Comparison of ENCODE assay signal across 8 mouse cellular contexts in genomic region chr9:21511052-21511451, GRCm38 (mm10). TPM values are rescaled to one million over a fixed set of nuclear protein-coding genes. Genes with fewer than 3 reads are reported as not detected.
DNase-seq lines count a peak whose midpoint lies in the region; ATAC-seq and TF ChIP-seq lines count a peak whose summit lies in the region.

No protein-coding gene starts in this region.

- peak overlapping the region; percentile 97; the same call in 1 of the 2 replicates for H3K27ac ChIP-seq in heart, adult 2 months
- H3K27ac ChIP-seq in CH12.LX (ENCODE audit: insufficient read depth, low read depth): no peak overlapping the region
- peak overlapping the region; percentile 85 for H3K27ac ChIP-seq in forebrain, embryonic 13.5 days
- H3K27ac ChIP-seq in liver, embryonic 14.5 days: peak overlapping the region; percentile 83

- peaks cover 9% of the 10 kb centered on the region for H3K9me3 ChIP-seq in CH12.LX (replicated peaks; ENCODE audit: low read length)
- H3K9me3 ChIP-seq in forebrain, embryonic 13.5 days (replicated peaks): no peaks in the 10 kb centered on the region
- no peaks in the 10 kb centered on the region for H3K9me3 ChIP-seq in liver, embryonic 14.5 days (ENCODE audit: control insufficient read depth, low read length)

- in situ Hi-C loops in CH12.LX (cut with MboI; ENCODE audit: low pct_ligation_motif_present, low pct_unique_long_range_greater_than_20kb, low sequenced_read_pairs): no loop called here

- dilution Hi-C loops in CH12.LX (cut with MboI; ENCODE audit: extremely low pct_ligation_motif_present, extremely low pct_unique_long_range_greater_than_20kb, low sequenced_read_pairs): no loop called here

- no peaks in the 10 kb centered on the region for H3K79me2 ChIP-seq in heart, adult 2 months (replicated peaks; ENCODE audit: control insufficient read depth, insufficient read depth, low read length)
- no peaks in the 10 kb centered on the region for H3K79me2 ChIP-seq in CH12.LX (replicated peaks; ENCODE audit: control insufficient read depth, extremely low read depth, insufficient read depth, poor library complexity, severe bottlenecking)

- ATAC-seq in forebrain, embryonic 13.5 days: no peak
- no peak for ATAC-seq in liver, embryonic 14.5 days (ENCODE audit: insufficient read depth)

- no peak overlapping the region for H3K9ac ChIP-seq in heart, adult 2 months (ENCODE audit: low read depth, low read length)
- H3K9ac ChIP-seq in CH12.LX (ENCODE audit: insufficient read depth, low read depth): peak overlapping the region; percentile 52; the same call in 1 of the 2 replicates
- H3K9ac ChIP-seq in forebrain, embryonic 13.5 days: peak overlapping the region; percentile 81
- peak overlapping the region; percentile 66; the same call in 1 of the 2 replicates for H3K9ac ChIP-seq in liver, embryonic 14.5 days (replicated peaks)

- no peak for TF ChIP-seq CTCF in heart, adult 2 months (IDR thresholded peaks at IDR 0.05)
- TF ChIP-seq CTCF in CH12.LX (conservative IDR thresholded peaks at IDR 0.05 in 1 of 2, IDR thresholded peaks at IDR 0.05 in 1 of 2; ENCODE audit: low read depth in 2 of 2, low read length in 2 of 2): no peak
- TF ChIP-seq CTCF in liver, embryonic 14.5 days (IDR thresholded peaks at IDR 0.05; ENCODE audit: low read depth): no peak

- no peak for DNase-seq in heart, adult 2 months
- no peak for DNase-seq in heart, postnatal 10 days
- DNase-seq in CH12.LX (ENCODE audit: extremely low read depth): no peak
- DNase-seq in liver, embryonic 14.5 days (ENCODE audit: low read depth in 3 of 3, low spot score in 3 of 3): no peak
- no peak for DNase-seq in embryo, embryonic 10 days (ENCODE audit: low spot score)
- no peak for DNase-seq in frontal cortex, postnatal 25 days (ENCODE audit: low spot score in 2 of 2)
- DNase-seq in left cerebral cortex, adult 11 months (ENCODE audit: low spot score): no peak

- intact Hi-C loops in heart, adult 2 months (cut with DNase I): no loop called here
- intact Hi-C loops in heart, postnatal 10 days (cut with DNase I): loop anchor here (2.0 kb wide), 1 partner anchor 34 kb away; no protein-coding TSS in a partner anchor

- no peak overlapping the region for H3K4me3 ChIP-seq in heart, adult 2 months
- peak overlapping the region in 2 of 3 experiments; percentile 61 to 71 for H3K4me3 ChIP-seq in CH12.LX (replicated peaks in 1 of 3; ENCODE audit: low read depth in 2 of 3, low read length in 2 of 3, poor library complexity in 1 of 3)
- H3K4me3 ChIP-seq in forebrain, embryonic 13.5 days: peak overlapping the region; percentile 70
- peak overlapping the region; percentile 61 to 94 for H3K4me3 ChIP-seq in liver, embryonic 14.5 days (ENCODE audit: insufficient read depth in 1 of 2, low read depth in 2 of 2, low read length in 2 of 2)

- H3K4me1 ChIP-seq in heart, adult 2 months (ENCODE audit: control insufficient read depth, insufficient read depth, low read length): peaks cover 3% of the 10 kb centered on the region
- H3K4me1 ChIP-seq in CH12.LX (ENCODE audit: control insufficient read depth in 1 of 2, insufficient read depth in 2 of 2): peaks cover 17 to 48% of the 10 kb centered on the region in 2 experiments
- H3K4me1 ChIP-seq in forebrain, embryonic 13.5 days: peaks cover 16% of the 10 kb centered on the region
- peaks cover 7 to 22% of the 10 kb centered on the region in 2 experiments for H3K4me1 ChIP-seq in liver, embryonic 14.5 days (replicated peaks; ENCODE audit: control insufficient read depth in 2 of 2, insufficient read depth in 2 of 2, low read length in 1 of 2)

- no peak for TF ChIP-seq POLR2A in heart, adult 2 months (IDR thresholded peaks at IDR 0.05; ENCODE audit: insufficient read depth, low read depth, low read length)
- TF ChIP-seq POLR2A in CH12.LX (IDR thresholded peaks at IDR 0.05; ENCODE audit: low read depth, low read length): no peak

- WGBS in heart, adult 2 months: 76% methylated on average over 9 of the region's 9 CpGs
- 78% methylated on average over 9 of the region's 9 CpGs for WGBS in forebrain, embryonic 13.5 days
- 61% methylated on average over 9 of the region's 9 CpGs for WGBS in liver, embryonic 14.5 days (ENCODE audit: insufficient replicate concordance)

- peak overlapping the region; percentile 80 for H3K4me2 ChIP-seq in CH12.LX (ENCODE audit: insufficient read depth, low read depth, poor library complexity, severe bottlenecking)
- peak overlapping the region; percentile 68 for H3K4me2 ChIP-seq in forebrain, embryonic 13.5 days
- peak overlapping the region; percentile 87 for H3K4me2 ChIP-seq in liver, embryonic 14.5 days (ENCODE audit: low read depth)

- no peaks in the 10 kb centered on the region for H3K27me3 ChIP-seq in heart, adult 2 months (ENCODE audit: control insufficient read depth, insufficient read depth, low read length)
- H3K27me3 ChIP-seq in CH12.LX (replicated peaks): no peaks in the 10 kb centered on the region
- no peaks in the 10 kb centered on the region for H3K27me3 ChIP-seq in forebrain, embryonic 13.5 days
- no peaks in the 10 kb centered on the region for H3K27me3 ChIP-seq in liver, embryonic 14.5 days (ENCODE audit: control insufficient read depth, insufficient read depth, low read length)

- no peak for TF ChIP-seq EP300 in heart, adult 2 months (IDR thresholded peaks at IDR 0.05; ENCODE audit: insufficient read depth, low read depth, low read length)
- no peak for TF ChIP-seq EP300 in CH12.LX (IDR thresholded peaks at IDR 0.05; ENCODE audit: low read length)
- TF ChIP-seq EP300 in liver, embryonic 14.5 days (IDR thresholded peaks at IDR 0.05; ENCODE audit: low read depth): no peak

- H3K36me3 ChIP-seq in heart, adult 2 months (ENCODE audit: control insufficient read depth, insufficient read depth, low read length): no peaks in the 10 kb centered on the region
- peaks cover 27 to 32% of the 10 kb centered on the region in 2 experiments for H3K36me3 ChIP-seq in CH12.LX (replicated peaks in 1 of 2; ENCODE audit: control insufficient read depth in 1 of 2, insufficient read depth in 1 of 2, low read length in 1 of 2)
- H3K36me3 ChIP-seq in forebrain, embryonic 13.5 days (ENCODE audit: poor library complexity, severe bottlenecking): peaks cover 31% of the 10 kb centered on the region
- H3K36me3 ChIP-seq in liver, embryonic 14.5 days (replicated peaks; ENCODE audit: control insufficient read depth, insufficient read depth, low read depth): peaks cover 13% of the 10 kb centered on the region

- TF ChIP-seq RAD21 in CH12.LX (IDR thresholded peaks at IDR 0.05; ENCODE audit: low read depth, low read length): no peak

TF ChIP-seq in CH12.LX, 34 proteins besides CTCF, POLR2A, EP300 and RAD21 (continues in another document):
- TF ChIP-seq E2F4 (IDR thresholded peaks at IDR 0.05; ENCODE audit: insufficient replicate concordance, low read depth, low read length) (no peak), KAT2A (IDR thresholded peaks at IDR 0.05; ENCODE audit: insufficient replicate concordance, low read length) (no peak), ELF1 (IDR thresholded peaks at IDR 0.05; ENCODE audit: low read depth, low read length) (no peak), SIN3A (IDR thresholded peaks at IDR 0.05; ENCODE audit: low read length) (no peak), IRF4 (IDR thresholded peaks at IDR 0.05; ENCODE audit: low read depth, low read length) (no peak), MAZ (IDR thresholded peaks at IDR 0.05; ENCODE audit: low read depth, low read length) (no peak), MYC (IDR thresholded peaks at IDR 0.05; ENCODE audit: low read depth, low read length) (no peak), MXI1 (IDR thresholded peaks at IDR 0.05; ENCODE audit: low read depth, low read length) (no peak; the same call in 1 of the 2 replicates), HCFC1 (IDR thresholded peaks at IDR 0.05; ENCODE audit: low read depth, low read length) (no peak), ETS1 (conservative IDR thresholded peaks at IDR 0.05; ENCODE audit: low read depth, low read length) (no peak), ZNF384 (IDR thresholded peaks at IDR 0.05; ENCODE audit: low read depth, low read length) (no peak), NRF1 (IDR thresholded peaks at IDR 0.05; ENCODE audit: low read depth, low read length) (no peak), NELFE (IDR thresholded peaks at IDR 0.05; ENCODE audit: low read depth, low read length) (no peak), ZC3H11A (IDR thresholded peaks at IDR 0.05; ENCODE audit: low read depth, low read length) (no peak), TBP (conservative IDR thresholded peaks at IDR 0.05; ENCODE audit: low read depth, low read length) (no peak), PAX5 (IDR thresholded peaks at IDR 0.05; ENCODE audit: low read length) (no peak)

RNA-seq across cellular contexts. Expression of gene Tmed1, which starts 1.0 kb away (rescaled TPM):
- 10 to 100 TPM; 40.9 to 47.2 TPM for total RNA-seq in heart, adult 2 months (2021)
- polyA plus RNA-seq in heart, adult 2 months (2012; rRNA removed): 48.1 and 58.9 TPM in 2 replicates
- total RNA-seq in heart, postnatal 10 days (2021): 10 to 100 TPM; 44.8 to 46.7 TPM
- total RNA-seq in CH12.LX (2012; rRNA removed): 28.4 and 28.8 TPM in 2 replicates
- total RNA-seq in CH12.LX (2014; rRNA removed): 21.7 and 25.5 TPM in 2 replicates
- 17.1 and 19.8 TPM in 2 replicates for polyA plus RNA-seq in CH12.LX (2012; ENCODE audit: insufficient read length, low read depth)
- polyA plus RNA-seq in forebrain, embryonic 13.5 days (2015; fragmentation: Nextera tagmentation; extraction: Ambion mirVana): 59.2 and 69.3 TPM in 2 replicates
- 14.8 and 16.3 TPM in 2 replicates for polyA plus RNA-seq in liver, embryonic 14.5 days (2012; rRNA removed)
- 24.8 and 26.4 TPM in 2 replicates for polyA plus RNA-seq in liver, embryonic 14.5 days (2014; fragmentation: Nextera tagmentation; extraction: Ambion mirVana)

RNA-seq across cellular contexts. Expression of gene AB124611, which starts 14.9 kb away (rescaled TPM):
- 1 to 10 TPM; 1.4 to 2.4 TPM for total RNA-seq in heart, adult 2 months (2021)
- polyA plus RNA-seq in heart, adult 2 months (2012; rRNA removed): 1.5 TPM in 2 replicates
- total RNA-seq in heart, postnatal 10 days (2021): 1 to 10 TPM; 1.1 to 1.5 TPM
- total RNA-seq in CH12.LX (2012; rRNA removed) (0.46 and 0.89 TPM in 2 replicates), CH12.LX (2014; rRNA removed) (1.5 TPM in 2 replicates)
- 2.1 and 2.3 TPM in 2 replicates for polyA plus RNA-seq in CH12.LX (2012; ENCODE audit: insufficient read length, low read depth)
- 5.3 and 5.4 TPM in 2 replicates for polyA plus RNA-seq in forebrain, embryonic 13.5 days (2015; fragmentation: Nextera tagmentation; extraction: Ambion mirVana)
- 5.3 and 5.7 TPM in 2 replicates for polyA plus RNA-seq in liver, embryonic 14.5 days (2012; rRNA removed)
- 2.1 and 2.3 TPM in 2 replicates for polyA plus RNA-seq in liver, embryonic 14.5 days (2014; fragmentation: Nextera tagmentation; extraction: Ambion mirVana)

RNA-seq across cellular contexts. Expression of gene Carm1, which starts 35.6 kb away (rescaled TPM):
- 10 to 100 TPM; 61.5 to 66.5 TPM for total RNA-seq in heart, adult 2 months (2021)
- 65.4 and 77.6 TPM in 2 replicates for polyA plus RNA-seq in heart, adult 2 months (2012; rRNA removed)
- total RNA-seq in heart, postnatal 10 days (2021): 10 to 100 TPM; 65.9 to 66.1 TPM
- total RNA-seq in CH12.LX (2012; rRNA removed): 42.2 and 46.7 TPM in 2 replicates
- total RNA-seq in CH12.LX (2014; rRNA removed): 19.1 and 21.5 TPM in 2 replicates
- polyA plus RNA-seq in CH12.LX (2012; ENCODE audit: insufficient read length, low read depth): 98.5 and 111 TPM in 2 replicates
- polyA plus RNA-seq in forebrain, embryonic 13.5 days (2015; fragmentation: Nextera tagmentation; extraction: Ambion mirVana): 28.5 and 29.9 TPM in 2 replicates
- polyA plus RNA-seq in liver, embryonic 14.5 days (2012; rRNA removed): 25.6 and 26.4 TPM in 2 replicates
- polyA plus RNA-seq in liver, embryonic 14.5 days (2014; fragmentation: Nextera tagmentation; extraction: Ambion mirVana): 13.6 and 17.1 TPM in 2 replicates
